Mouse (Mus musculus) forebrain, embryonic 14.5 days (tissue): Measurements from ENCODE around the gene Osbpl3. TPM values are rescaled to one million over a fixed set of nuclear protein-coding genes. Genes with fewer than 3 reads are reported as not detected.

ENCODE experiments used
- ATAC-seq: fragments of 200-750 bp; cut with Nextera tagmentation; 2 replicates; pipeline ENCODE4 v1.8.0; 2017; ENCODE audit warnings: mild to moderate bottlenecking, moderate library complexity
- DNase-seq: peaks from one replicate; pipeline ENCODE4 v3.0.0-alpha.2; 2015; ENCODE audit warnings: low spot score
- H3K27ac ChIP-seq: fragments of 300-500 bp; sonication (generic); 2 replicates; pipeline ENCODE4 v1.5.1; 2014; ENCODE audit warnings: low read depth, mild to moderate bottlenecking, control low read depth, low read length, moderate library complexity
- H3K27me3 ChIP-seq: fragments of 300-500 bp; sonication (generic); replicated peaks from 2 replicates; pipeline ENCODE4 v1.6.1; 2014; ENCODE audit warnings: low read length, control low read depth, mixed read lengths; ENCODE audit not compliant: control insufficient read depth, insufficient read depth
- H3K36me3 ChIP-seq: fragments of 300-500 bp; sonication (generic); 2 replicates; pipeline ENCODE4 v1.6.1; 2014; ENCODE audit warnings: low read length, control low read depth; ENCODE audit not compliant: control insufficient read depth, insufficient read depth
- H3K4me1 ChIP-seq: fragments of 300-500 bp; sonication (generic); 2 replicates; pipeline ENCODE4 v1.6.1; 2014; ENCODE audit warnings: antibody characterized with exemption, low read length, control low read depth; ENCODE audit not compliant: control insufficient read depth, insufficient read depth
- H3K4me2 ChIP-seq: fragments of 300-500 bp; sonication (generic); 2 replicates; pipeline ENCODE4 v1.6.1; 2014; ENCODE audit warnings: mild to moderate bottlenecking, control low read depth, low read length
- H3K4me3 ChIP-seq: fragments of 300-500 bp; sonication (generic); 2 replicates; pipeline ENCODE4 v1.5.1; 2014; ENCODE audit warnings: low read depth, low read length, control low read depth
- H3K9ac ChIP-seq: fragments of 300-500 bp; sonication (generic); 2 replicates; pipeline ENCODE4 v1.6.1; 2014; ENCODE audit warnings: mild to moderate bottlenecking, low read length, control low read depth, moderate library complexity
- H3K9me3 ChIP-seq: fragments of 300-500 bp; sonication (generic); replicated peaks from 2 replicates; pipeline ENCODE4 v1.6.1; 2016; ENCODE audit warnings: low read length, control low read depth, mixed read lengths; ENCODE audit not compliant: control insufficient read depth
- WGBS: fragments of 180-500 bp; shearing (Covaris S2); extraction: QIAGEN DNeasy Blood & Tissue Kit; methylation state at CpG from one replicate; pipeline ENCODE4 v1.1.7; 2014; 5-methylcytosine and 5-hydroxymethylcytosine counted together
- polyA plus RNA-seq: library from polyadenylated mRNA; unstranded; fragments of >200 nt; fragmentation: Nextera tagmentation; extraction: Ambion mirVana; gene quantifications from 2 replicates; pipeline ENCODE4 v1.2.1, GENCODE M21; 2014

Gene Osbpl3
- polyA plus RNA-seq, 1 experiment from 2014 or later = 2.8 TPM

GRCm38 (mm10) chr6:50390313-50390712 lies 65.7 kb downstream of the Osbpl3 start:
- DNase-seq (no peak), ATAC-seq (no peak)
- Histone ChIP-seq H3K9me3 (no peaks in the 10 kb centered on the region), H3K27me3 (no peaks in the 10 kb centered on the region), H3K4me2 (no peak overlapping the region), H3K36me3 (no peaks in the 10 kb centered on the region), H3K27ac (no peak overlapping the region), H3K4me3 (no peak overlapping the region), H3K4me1 (no peaks in the 10 kb centered on the region), H3K9ac (no peak overlapping the region)
- 76% methylated on average over 5 of the region's 5 CpGs for WGBS

GRCm38 (mm10) chr6:50387629-50388028 lies 68.4 kb downstream of the Osbpl3 start:
- Histone ChIP-seq H3K27ac (no peak overlapping the region), H3K9ac (no peak overlapping the region), H3K27me3 (no peaks in the 10 kb centered on the region), H3K4me1 (no peaks in the 10 kb centered on the region), H3K4me3 (no peak overlapping the region), H3K36me3 (no peaks in the 10 kb centered on the region), H3K9me3 (no peaks in the 10 kb centered on the region), H3K4me2 (no peak overlapping the region)
- DNase-seq (no peak), ATAC-seq (no peak)
- 78% methylated on average over 5 of the region's 5 CpGs for WGBS

DNA sequence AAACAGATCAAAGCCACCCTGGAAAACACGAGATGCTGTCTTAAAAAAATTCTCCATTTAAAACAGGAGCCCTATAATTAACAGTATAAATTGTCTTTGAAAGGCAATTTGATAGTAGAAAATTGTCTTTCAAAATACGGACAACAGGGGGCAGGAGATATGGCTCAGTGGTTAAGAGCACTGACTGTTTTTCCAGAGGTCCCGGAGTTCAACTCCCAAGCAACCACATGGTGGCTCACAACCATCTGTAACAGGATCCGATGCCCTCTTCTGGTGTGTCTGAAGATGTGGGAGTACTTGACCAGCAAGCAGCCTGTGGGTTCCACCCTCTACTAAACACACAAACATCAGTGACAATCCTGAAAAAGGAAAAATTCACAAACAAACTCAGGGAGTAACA lies 69.5 kb downstream of the Osbpl3 start:
- no peak for ATAC-seq

DNA sequence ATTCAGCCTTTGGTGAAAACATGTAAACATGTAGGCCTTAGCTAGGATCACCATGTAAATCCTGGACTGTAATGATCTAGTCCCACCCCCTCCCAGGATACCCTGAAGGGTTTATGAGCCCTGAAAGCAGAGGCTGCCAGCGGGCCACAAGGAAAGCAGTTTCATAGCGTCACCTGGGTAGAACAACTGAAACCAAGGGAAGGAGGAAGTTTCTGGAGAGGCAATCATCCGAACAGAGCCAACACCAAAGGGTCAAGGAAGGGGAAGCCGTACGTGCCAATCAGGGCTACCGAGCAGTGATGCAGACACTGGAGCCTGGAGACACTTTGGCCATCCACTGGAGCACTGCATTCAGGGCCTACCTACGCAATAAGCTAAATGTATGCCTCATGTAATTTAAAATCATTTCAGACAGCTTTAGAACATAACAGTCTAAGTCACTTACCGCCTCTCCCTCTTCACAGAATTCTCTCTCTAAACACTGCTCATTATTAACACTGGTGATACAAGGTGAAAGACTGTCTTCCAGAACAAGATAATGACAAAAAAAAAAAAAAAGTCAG lies 70.5 kb downstream of the Osbpl3 start:
- Histone ChIP-seq H3K4me2 (no peak overlapping the region), H3K9ac (no peak overlapping the region), H3K27ac (no peak overlapping the region), H3K4me1 (no peaks in the 10 kb centered on the region), H3K36me3 (no peaks in the 10 kb centered on the region), H3K9me3 (no peaks in the 10 kb centered on the region), H3K27me3 (no peaks in the 10 kb centered on the region), H3K4me3 (no peak overlapping the region)
- DNase-seq (no peak), ATAC-seq (no peak)
- 88% methylated on average over 8 of the region's 8 CpGs for WGBS

More for the DNA sequence above, 69.5 kb downstream of the Osbpl3 start:
- Histone ChIP-seq H3K9ac (no peak overlapping the region), H3K9me3 (no peaks in the 10 kb centered on the region), H3K4me1 (no peaks in the 10 kb centered on the region), H3K36me3 (no peaks in the 10 kb centered on the region), H3K4me2 (no peak overlapping the region), H3K27ac (no peak overlapping the region), H3K4me3 (no peak overlapping the region), H3K27me3 (no peaks in the 10 kb centered on the region)
- no peak for DNase-seq
- WGBS = 85% methylated on average over 4 of the region's 4 CpGs

- Histone ChIP-seq H3K4me1 (no peaks in the 10 kb centered on the region), H3K27me3 (no peaks in the 10 kb centered on the region), H3K9ac (no peak overlapping the region), H3K4me2 (no peak overlapping the region), H3K9me3 (no peaks in the 10 kb centered on the region), H3K36me3 (no peaks in the 10 kb centered on the region), H3K4me3 (no peak overlapping the region), H3K27ac (no peak overlapping the region)
- DNase-seq = no peak
- ATAC-seq = no peak
- WGBS = 86% methylated on average over 7 of the region's 7 CpGs
These were observed 73.3 kb downstream of the Osbpl3 start for GRCm38 (mm10) chr6:50382711-50383110.

GRCm38 (mm10) chr6:50382196-50382595 lies 73.8 kb downstream of the Osbpl3 start:
- H3K27ac ChIP-seq = no peak overlapping the region
- no peaks in the 10 kb centered on the region for H3K9me3 ChIP-seq
- no peak for DNase-seq
- no peaks in the 10 kb centered on the region for H3K36me3 ChIP-seq
- H3K4me1 ChIP-seq = no peaks in the 10 kb centered on the region
- H3K27me3 ChIP-seq = no peaks in the 10 kb centered on the region
- H3K4me2 ChIP-seq = no peak overlapping the region
- no peak for ATAC-seq
- no peak overlapping the region for H3K9ac ChIP-seq
- H3K4me3 ChIP-seq = no peak overlapping the region
- 59% methylated on average over 8 of the region's 8 CpGs for WGBS

- H3K4me3 ChIP-seq = no peak overlapping the region
- DNase-seq = no peak
- no peaks in the 10 kb centered on the region for H3K27me3 ChIP-seq
- WGBS = 46% methylated on average over 11 of the region's 11 CpGs
- H3K4me2 ChIP-seq = no peak overlapping the region
- H3K9me3 ChIP-seq = no peaks in the 10 kb centered on the region
- H3K36me3 ChIP-seq = no peaks in the 10 kb centered on the region
- no peak overlapping the region for H3K27ac ChIP-seq
- H3K9ac ChIP-seq = no peak overlapping the region
- no peak for ATAC-seq
- no peaks in the 10 kb centered on the region for H3K4me1 ChIP-seq
These were observed 74.4 kb downstream of the Osbpl3 start for GRCm38 (mm10) chr6:50381504-50382091.

DNA sequence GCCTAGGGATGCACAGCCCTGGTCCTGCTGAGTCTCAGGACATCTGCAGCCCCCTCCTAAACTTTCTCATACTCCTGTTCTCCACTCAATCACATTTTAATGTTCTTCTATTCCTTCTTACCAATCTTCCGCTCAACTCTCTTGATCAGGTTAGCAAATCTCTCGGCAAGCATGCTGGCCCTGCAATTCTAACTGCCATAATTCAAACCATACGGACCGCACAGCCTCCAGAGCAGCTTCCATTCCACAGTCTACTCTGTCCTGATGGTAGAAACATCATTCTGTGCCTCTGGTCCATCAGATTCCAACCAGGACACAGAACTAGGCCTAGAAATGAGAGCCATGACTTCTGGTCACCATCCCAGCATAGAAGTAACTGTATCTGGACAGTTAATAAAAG lies 76.3 kb downstream of the Osbpl3 start:
- H3K9ac ChIP-seq = no peak overlapping the region
- 96% methylated on average over 4 of the region's 4 CpGs for WGBS
- no peak for ATAC-seq
- no peaks in the 10 kb centered on the region for H3K36me3 ChIP-seq
- H3K27me3 ChIP-seq = no peaks in the 10 kb centered on the region
- H3K4me3 ChIP-seq = no peak overlapping the region
- no peak overlapping the region for H3K4me2 ChIP-seq
- no peaks in the 10 kb centered on the region for H3K4me1 ChIP-seq
- H3K9me3 ChIP-seq = no peaks in the 10 kb centered on the region
- no peak overlapping the region for H3K27ac ChIP-seq
- no peak for DNase-seq

DNA sequence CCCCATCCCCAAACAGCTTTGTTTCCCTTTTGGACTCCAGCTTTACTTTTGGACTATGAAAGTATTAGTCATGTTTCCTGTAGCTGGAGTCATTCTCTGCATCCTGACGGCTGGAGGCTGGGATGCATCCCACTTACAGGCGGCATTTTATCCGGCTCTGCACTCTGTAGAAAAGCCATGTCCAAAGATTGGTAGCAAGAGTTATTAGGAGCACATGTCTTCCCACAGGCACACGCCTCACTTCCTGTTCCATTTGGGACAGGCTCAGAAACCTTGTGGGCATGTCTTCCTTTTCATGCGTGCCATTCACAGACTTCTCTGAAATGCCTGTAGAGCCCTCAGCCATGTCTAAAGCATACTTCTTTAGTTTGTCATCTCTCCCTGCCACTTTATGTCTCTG lies 76.9 kb downstream of the Osbpl3 start:
- no peaks in the 10 kb centered on the region for H3K4me1 ChIP-seq
- H3K27ac ChIP-seq = no peak overlapping the region
- no peaks in the 10 kb centered on the region for H3K36me3 ChIP-seq
- DNase-seq (no peak), ATAC-seq (no peak)
- H3K9ac ChIP-seq = no peak overlapping the region
- no peak overlapping the region for H3K4me2 ChIP-seq
- no peak overlapping the region for H3K4me3 ChIP-seq
- 94% methylated on average over 5 of the region's 5 CpGs for WGBS
- no peaks in the 10 kb centered on the region for H3K9me3 ChIP-seq
- no peaks in the 10 kb centered on the region for H3K27me3 ChIP-seq
